Mouse (Mus musculus): ENCODE measurements around the gene Myh14.

Gene Myh14

GRCm38 (mm10) chr7:44597666-44598065 lies 73.0 kb downstream of the Myh14 start:
- DNase-seq, result no peak

GRCm38 (mm10) chr7:44596996-44597538 lies 73.6 kb downstream of the Myh14 start:
- DNase-seq, result no peak

- no peak for DNase-seq
Observed at GRCm38 (mm10) chr7:44596051-44596450, 74.6 kb downstream of the Myh14 start.

GRCm38 (mm10) chr7:44595131-44595561 lies 75.5 kb downstream of the Myh14 start:
- no peak for DNase-seq

DNA sequence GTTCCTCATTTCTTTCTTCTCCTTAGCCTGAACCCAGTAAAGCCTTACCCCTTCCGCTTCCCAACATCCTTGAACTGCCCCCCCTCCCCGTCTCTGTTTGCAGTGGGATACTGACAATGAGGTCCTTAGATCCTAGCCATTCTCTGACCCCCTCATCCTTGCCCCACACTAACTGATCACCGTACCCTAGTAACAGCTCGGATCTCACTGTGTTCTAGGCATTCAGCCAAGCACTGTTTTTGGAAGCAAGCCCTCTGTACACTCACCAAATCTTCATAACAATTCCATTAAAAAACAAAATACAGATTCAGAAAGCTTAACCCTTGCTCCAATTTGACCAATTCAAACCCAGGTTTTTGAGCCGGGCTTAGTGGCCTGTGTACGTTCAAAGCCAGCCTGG lies 76.4 kb downstream of the Myh14 start:
- DNase-seq, result no peak

- DNase-seq, result peak; percentile 87
Observed at GRCm38 (mm10) chr7:44593775-44594174, 76.9 kb downstream of the Myh14 start.

- DNase-seq, result no peak
Observed at GRCm38 (mm10) chr7:44593051-44593450, 77.6 kb downstream of the Myh14 start.

DNA sequence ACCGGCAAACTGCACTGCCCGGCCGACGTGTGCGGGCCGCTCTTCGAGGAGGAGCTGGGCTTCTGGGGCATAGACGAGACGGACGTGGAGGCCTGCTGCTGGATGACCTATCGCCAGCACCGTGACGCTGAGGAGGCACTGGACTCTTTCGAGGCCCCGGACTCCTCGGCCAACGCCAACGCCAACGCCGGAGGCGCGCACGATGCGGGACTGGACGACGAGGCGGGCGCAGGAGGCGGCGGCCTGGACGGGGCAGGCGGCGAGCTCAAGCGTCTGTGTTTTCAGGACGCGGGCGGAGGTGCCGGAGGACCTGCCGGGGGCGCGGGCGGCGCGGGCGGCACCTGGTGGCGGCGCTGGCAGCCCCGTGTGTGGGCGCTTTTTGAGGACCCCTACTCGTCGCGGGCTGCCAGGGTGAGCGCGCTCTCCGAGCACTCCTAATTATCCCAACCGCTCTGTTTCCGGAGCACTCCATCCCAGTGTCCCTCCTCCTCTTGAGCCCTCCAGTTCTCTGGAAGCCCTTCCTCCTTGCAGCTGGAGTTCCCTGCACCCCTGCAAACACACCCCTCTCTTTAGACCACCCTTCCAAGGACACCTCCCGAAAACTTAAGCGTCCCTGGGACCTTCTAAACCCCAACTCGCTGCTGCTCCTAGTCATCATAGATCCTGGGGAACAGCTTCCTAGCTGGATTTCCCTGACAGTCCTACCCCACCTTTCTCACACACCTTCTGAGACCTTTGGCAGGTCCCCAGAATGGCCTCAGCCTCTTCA lies 79.1 kb downstream of the Myh14 start:
- no peak for DNase-seq

DNA sequence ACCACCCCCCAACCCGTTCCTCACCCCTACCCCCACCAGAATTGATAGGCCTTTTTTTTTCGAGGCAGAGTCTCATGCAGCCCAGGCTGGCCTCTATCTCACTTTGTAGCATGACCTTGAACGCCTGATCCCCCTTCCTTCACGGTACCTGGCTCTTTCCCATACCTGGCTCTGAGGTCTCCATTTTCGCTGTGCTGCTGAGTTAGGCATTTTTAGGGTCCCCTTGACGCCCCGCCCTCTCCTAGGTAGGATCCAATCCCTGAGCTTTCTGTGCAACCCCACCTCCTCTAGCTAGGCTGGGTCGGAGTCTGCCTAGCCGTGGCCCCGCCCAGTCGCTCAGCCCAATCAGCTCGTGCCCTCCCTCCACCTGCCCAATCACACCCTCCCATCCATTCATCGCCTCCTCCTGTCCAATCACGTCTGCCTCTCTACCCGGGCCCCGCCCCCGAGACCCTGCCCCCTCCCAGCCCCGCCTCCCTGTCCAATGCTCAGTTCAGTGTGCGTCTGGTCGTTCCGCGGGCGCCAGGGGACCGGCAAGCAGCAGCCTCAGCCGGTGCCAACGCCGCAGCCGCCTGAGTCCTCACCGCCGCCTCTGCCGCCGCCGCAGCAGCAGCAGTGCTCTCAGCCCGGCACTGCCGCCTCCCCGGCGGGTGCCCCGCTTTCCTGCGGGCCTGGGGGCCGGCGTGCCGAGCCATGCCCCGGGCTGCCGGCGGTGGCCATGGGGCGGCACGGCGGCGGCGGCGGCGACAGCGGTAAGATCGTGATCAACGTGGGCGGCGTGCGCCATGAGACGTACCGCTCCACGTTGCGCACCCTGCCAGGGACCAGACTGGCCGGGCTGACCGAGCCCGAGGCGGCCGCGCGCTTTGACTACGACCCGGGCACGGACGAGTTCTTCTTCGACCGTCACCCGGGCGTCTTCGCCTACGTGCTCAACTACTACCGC lies 80.0 kb downstream of the Myh14 start, which contains the start of gene Kcnc3:
Gene Kcnc3 (plus strand): TSS at position 263 of the 946 bp plus-strand sequence.
- peak; percentile 94 for DNase-seq

DNA sequence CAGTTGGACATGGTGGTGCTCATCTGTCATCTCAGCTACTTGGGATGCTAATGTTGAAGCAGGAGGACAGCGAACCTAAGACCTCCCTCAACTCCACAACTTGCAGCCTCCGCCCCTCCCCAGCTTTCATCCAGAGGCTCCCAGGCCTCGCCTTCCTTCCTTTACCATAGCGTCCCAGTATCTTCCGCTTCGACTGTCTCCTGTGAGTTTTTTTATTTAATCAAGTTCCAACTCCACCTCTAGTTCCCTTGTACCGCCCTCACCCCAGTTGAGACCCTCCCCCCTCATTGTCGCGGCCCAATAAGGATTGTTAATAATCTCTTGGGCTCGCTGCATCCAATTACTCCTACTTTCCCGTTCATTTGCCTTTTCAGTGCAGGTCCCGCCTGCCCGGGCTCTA lies 80.7 kb downstream of the Myh14 start:
- DNase-seq, result no peak

DNA sequence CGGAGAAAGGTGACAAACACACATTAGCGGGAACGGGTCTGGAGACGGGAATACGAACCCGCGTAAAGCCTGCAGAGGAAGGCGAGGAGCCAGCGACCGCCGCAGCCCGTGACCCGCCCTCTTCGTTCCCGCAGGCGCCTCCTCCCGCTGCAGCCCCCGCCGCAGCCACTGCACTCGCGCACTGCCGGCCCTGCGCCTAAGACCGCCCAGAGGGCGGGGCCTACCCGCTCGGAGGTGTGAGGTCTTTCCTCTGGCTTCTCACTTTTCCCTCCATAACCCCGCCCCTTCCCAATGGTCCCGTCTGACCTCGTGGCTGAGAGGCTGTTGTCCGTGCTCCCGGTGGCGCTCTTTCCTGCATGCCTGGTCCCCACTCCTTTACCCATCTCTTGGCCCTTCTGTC lies 81.5 kb downstream of the Myh14 start:
- DNase-seq, result peak; percentile 93

DNA sequence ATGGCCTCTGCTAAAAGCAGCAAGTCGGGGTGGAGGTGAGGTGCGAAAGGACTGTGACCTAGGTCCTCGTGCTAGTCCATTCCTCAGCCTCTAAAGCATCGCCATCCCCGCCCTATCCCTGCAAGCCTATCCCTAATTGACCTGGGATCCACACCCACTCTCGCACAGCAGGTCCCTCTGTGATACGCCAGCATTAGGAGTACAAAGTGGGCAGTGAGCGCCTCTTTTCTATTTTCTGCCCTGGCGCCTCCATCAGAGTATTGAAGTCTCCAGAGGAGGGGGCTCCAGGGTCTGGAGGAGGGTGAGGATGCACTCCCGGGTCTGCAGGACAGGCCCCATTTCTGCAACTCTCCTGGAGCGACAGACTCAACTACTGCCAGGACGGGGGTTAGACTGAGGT lies 82.3 kb downstream of the Myh14 start:
- peak; percentile 31 for DNase-seq

GRCm38 (mm10) chr7:44587676-44588075 lies 83.0 kb downstream of the Myh14 start:
- no peak for DNase-seq

GRCm38 (mm10) chr7:44586930-44587329 lies 83.7 kb downstream of the Myh14 start:
- peak; percentile 43 for DNase-seq

- DNase-seq, result no peak
Observed at GRCm38 (mm10) chr7:44586518-44586917, 84.1 kb downstream of the Myh14 start.

GRCm38 (mm10) chr7:44585606-44586005 lies 85.0 kb downstream of the Myh14 start:
- DNase-seq, result no peak

DNA sequence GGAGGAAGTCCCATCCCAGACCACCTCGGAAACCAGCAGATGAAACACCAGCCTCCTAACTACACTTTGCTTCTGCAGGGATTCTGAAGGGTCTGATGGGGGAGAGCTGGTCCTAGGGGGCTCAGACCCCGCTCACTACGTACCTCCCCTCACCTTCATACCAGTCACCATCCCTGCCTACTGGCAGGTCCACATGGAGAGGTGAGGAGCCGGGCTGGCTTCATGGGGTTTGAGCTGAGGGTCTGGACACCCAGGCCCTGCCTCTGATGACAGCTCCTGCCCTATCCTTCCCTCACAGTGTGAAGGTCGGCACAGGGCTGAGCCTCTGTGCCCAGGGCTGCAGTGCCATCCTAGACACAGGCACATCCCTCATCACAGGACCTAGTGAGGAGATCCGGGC lies 85.7 kb downstream of the Myh14 start:
- DNase-seq, result no peak

DNA sequence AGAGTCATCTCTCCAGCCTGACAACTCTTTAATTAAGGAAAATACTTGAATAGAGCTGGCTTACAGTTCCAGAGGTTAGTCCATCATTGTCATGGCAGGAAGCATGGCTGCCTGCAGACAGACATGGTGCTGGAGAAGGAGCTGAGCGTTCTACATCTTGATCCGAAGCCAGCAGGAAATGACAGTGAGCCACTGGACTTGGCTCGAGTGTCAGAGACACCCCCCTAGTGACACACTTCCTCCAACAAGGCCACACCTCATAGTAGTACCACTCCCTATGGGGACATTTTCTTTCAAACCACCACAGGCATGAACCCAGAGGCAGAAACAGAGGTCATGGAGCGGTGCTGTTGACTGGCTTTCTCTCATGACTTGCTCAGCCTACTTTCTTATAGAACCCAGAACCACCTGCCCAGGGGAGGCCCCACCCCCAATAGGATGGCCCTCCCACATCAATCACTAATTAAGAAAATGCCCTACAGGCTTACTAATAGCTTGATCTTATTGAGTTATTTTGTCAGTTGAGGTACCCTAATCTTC lies 86.3 kb downstream of the Myh14 start:
- no peak for DNase-seq

- DNase-seq, result peak; percentile 80
Observed at GRCm38 (mm10) chr7:44583146-44583545, 87.5 kb downstream of the Myh14 start.

DNA sequence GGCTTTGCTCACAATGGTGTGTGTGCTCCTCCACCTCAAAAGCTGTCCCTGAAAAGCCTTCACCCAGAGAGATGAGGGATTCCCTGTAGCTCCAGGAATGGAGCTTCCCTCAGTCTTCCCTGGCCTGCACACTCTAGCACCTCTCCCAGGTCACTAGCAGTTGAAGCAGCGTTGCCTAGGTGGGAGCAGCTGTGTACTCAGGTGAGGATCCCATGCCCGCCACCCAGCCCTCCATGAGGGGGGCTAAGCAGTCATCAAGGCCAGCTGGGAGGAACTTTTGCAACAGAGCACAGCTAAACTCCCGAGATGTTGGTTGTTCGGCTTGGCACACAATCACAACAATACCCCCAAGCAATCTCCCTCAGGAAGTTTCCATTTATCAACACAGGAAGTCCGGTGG lies 87.9 kb downstream of the Myh14 start:
- DNase-seq, result no peak

DNA sequence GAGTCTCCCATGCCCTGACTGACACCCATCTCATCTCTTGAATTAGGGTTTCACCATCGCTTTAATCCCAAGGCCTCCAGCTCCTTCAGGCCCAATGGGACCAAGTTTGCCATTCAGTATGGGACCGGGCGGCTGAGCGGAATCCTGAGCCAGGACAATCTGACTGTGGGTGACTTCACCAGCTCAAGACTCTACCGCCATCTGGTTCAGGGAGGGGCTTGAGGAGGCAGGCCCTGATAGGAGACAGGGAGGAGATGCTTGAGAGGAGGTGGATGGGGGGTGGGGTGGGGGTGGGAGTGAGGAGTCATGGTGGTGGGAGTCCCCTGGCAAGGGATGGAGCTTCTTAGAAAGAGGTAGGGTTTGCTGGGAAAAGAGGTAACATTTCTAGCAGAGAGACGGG lies 89.0 kb downstream of the Myh14 start:
- no peak for DNase-seq

- DNase-seq, result no peak
Observed at GRCm38 (mm10) chr7:44576333-44576844, 94.3 kb downstream of the Myh14 start.

GRCm38 (mm10) chr7:44572956-44573484 lies 97.6 kb downstream of the Myh14 start:
- DNase-seq, result no peak

Data from lung, postnatal 36 days (tissue).